Mouse (Mus musculus) CD8-positive naive resting alpha-beta T cell, adult 2 months (primary cell): ENCODE results near the gene Rpl12.

Experiments
- DNase-seq, 2 experiments: peaks; one replicate each; pipeline ENCODE4 v3.0.0; 2022; ENCODE audit warnings: low read depth in 2 of 2, low spot score in 2 of 2

Gene Rpl12

DNA sequence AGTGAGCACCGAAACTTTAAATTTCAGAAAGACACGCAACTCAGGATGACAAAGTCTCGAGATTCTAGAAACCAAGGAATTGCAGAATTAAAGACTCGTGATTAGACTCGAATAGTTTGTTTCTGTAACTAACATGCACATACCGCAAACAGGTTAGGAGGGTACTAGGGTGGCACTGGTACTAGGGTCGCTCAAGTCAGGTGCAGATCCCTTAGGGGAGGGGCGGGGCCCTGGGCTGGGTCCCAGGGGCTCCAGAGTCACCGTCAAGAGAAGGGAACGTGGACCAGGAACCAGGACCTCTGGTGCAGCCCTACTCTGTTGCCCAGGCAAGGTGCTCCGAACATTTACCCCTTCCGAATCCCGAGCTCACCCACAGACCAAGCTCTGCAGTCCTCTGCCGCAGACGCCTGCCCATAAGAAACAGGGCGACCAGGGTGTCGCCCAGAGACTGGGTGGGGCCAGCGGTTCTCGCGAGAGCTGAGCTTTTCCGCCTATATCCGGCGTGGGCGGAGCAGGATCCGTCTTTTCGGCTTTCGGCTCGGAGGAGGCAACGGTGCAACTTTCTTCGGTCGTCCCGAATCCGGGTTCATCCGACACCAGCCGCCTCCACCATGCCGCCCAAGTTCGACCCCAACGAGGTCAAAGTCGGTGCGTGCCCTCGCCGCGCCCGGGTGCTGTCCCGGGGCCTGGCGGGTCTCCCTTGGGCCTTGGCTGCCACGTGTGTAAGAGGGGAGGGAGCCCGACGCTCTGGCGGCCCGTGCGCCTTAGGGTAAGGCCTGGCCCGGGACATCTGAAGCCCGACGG, at the start of gene Rpl12, which contains the start of gene Lrsam1:
Rpl12 (plus strand) TSS at position 368 of the 804 bp plus-strand sequence.
Lrsam1 (minus strand) TSS at position 423 of the 804 bp plus-strand sequence.
- DNase-seq: peak; percentile 93 to 96

DNA sequence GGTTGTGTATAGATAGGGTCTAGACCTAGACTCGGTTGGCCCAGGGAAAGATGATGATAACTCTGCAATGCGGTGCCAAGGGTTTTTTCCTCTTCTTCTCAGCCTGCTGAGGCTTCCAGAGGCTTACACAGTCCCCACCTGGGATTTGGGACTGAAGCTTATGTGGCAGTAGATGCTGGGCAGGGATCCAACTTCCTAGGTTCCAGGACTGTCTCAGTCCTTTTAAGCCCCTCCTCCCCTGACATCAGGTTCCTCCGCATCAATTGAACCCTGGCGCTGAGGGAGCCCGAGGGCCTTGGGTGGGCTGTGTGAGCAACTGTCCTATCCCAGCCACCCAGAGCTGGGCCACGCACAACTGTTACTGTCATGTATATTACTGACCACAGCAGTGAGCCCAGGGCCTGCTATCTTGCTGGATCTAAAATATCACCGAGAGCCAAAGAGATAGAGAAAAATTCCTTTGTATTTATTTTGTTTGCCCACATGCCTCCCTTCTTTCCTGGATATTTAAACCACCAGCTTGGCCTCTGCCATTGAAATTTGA, 49.6 kb upstream of the Rpl12 start:
- DNase-seq: no peak

DNA sequence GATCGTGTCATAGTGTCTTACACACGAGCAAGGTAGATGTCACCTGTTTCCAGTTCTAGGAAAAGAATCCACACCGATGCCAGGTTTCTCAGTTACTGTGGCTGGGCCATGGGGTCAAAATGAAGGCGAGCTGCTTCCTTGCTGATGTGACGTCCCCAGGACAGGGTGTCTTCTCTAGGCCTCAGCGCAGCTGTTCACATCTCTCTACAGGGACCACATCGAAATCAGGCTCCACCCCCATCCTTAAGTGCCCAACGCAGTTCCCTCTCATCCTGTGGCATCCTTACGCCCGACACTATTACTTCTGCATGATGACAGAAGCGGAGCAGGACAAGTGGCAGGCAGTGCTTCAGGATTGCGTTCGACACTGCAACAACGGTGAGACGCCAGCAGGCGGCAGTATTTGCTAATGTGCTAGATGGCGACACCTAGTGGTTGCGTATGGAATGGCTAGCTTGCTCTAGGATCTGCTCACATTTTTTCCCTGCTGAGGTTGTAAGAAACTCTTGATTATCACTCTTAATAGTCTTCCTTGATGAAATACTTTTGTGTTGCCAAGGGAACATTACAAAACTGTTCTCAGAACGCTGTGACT, 49.1 kb upstream of the Rpl12 start:
- DNase-seq: peak; percentile 81 to 83

DNA sequence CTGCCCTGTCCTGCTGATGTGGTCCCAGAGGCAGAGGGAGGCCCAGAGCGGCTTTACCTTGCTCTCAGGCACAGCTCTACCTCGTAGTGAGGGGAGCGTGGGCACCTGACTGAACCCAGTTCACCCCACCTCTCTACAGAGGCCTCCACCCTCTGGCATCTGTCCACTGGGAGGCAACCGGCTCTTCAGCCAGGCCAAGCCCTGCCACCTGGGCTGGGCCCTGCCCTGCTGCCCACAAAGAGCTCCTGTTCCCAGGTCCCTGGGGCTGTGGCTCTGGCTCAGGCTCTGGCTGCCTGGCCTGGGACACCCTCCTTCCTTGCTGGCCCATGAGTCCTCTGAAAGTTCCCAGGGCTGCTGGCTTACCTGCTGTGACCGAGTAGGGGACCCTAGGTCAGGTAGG, 47.0 kb upstream of the Rpl12 start:
- no peak for DNase-seq

- DNase-seq: no peak
These were observed 46.5 kb upstream of the Rpl12 start for GRCm38 (mm10) chr2:32914896-32915295.

DNA sequence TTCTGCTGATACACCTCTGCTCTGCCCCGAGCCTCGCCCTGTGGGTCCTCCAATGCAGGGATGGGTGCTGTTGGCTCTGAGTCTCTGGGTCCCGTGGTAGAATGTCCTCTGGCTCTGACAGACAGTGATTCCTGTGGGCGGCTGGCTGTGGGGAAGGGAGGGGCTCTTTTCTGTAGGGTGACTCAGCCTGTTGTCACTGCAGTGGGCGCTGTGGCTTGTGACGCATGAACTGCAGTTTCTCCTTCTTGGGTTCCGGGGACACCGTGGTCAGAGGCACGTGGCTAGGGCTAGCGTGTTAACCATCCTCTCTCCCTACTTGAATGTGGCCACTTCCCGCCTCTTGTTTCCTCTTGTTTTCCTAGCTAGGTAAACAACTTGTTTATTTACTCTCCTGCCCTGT, 43.8 kb upstream of the Rpl12 start:
- DNase-seq: peak; percentile 66 to 77

- no peak for DNase-seq
These were observed 43.0 kb upstream of the Rpl12 start for GRCm38 (mm10) chr2:32918391-32918790.

DNA sequence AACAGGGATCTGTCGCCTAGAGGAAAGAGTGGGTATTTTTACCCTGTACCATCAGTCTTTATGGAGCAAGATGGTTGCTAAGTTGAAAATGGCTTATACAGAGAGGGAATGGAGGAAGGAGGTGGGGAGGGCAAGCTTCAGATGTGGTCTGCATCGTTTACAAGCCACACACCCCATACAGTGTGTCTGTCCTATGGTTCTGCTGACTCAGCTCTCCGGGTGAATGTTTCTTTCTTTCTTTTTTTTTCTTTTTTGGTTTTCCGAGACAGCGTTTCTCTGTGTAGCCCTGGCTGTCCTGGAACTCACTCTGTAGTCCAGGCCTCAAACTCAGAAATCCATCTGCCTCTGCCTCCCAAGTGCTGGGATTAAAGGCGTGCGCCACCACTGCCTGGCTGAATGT, 40.1 kb upstream of the Rpl12 start:
- no peak for DNase-seq

DNA sequence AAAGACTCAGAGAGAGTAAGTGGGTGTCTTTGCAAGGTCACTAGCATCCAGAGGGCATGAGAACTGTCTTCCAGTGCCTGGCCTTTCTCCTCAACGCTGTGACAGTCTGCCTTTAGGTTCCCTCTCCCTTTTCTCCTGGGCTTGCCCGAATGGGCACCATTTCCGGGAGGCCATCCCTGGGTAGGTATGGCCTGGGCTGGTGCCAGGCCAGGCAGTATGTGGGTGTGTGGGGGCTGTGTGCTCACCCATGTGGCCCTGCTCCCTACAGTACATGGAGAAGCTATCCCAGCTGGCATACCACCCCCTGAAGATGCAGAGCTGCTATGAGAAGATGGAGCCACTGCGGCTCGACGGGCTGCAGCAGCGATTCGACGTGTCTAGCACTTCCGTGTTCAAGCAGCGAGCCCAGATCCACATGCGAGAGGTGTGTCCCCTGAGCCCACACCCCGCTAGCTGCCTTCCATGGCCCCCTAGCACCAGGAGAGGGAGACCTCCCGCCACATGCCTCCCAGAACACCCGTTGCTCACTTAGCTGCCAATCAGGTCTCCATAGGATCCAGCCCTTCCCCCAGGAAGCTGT, 39.5 kb upstream of the Rpl12 start:
- no peak for DNase-seq

- DNase-seq: no peak
These were observed 38.8 kb upstream of the Rpl12 start for GRCm38 (mm10) chr2:32922564-32922963.

- no peak for DNase-seq
These were observed 37.7 kb upstream of the Rpl12 start for GRCm38 (mm10) chr2:32923551-32924250.

DNA sequence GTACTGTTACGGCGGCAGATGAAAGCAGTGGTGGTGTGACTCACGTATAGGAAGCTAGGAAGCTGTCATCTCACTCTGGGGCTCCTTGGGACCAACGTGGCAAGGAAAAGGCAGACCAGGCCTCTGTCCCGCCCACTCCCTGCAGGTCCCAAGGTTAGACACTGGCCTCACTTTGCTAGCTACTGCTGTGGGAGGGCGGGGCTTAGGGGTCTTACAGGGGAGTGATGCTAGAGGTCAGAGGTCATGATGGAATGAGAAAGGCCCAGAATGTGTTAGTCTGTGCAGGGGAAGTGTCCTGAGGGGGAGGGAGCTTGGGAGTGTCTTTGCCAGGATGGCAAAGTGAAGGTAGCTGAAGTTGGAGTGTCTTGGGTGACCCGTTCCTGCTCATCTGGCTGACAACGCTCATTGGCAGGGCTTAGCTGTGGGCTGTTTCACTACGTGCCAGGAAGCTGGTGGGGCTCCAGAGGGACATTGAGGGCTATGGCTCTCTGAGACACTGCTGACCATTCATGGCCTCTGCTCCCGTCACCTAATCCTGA, 37.0 kb upstream of the Rpl12 start:
- no peak for DNase-seq

- DNase-seq: no peak
These were observed 34.9 kb upstream of the Rpl12 start for GRCm38 (mm10) chr2:32926330-32927075.

- no peak for DNase-seq
These were observed 33.6 kb upstream of the Rpl12 start for GRCm38 (mm10) chr2:32927624-32928234.

- peak; percentile 16 to 32 for DNase-seq
These were observed 33.0 kb upstream of the Rpl12 start for GRCm38 (mm10) chr2:32928235-32928946.

DNA sequence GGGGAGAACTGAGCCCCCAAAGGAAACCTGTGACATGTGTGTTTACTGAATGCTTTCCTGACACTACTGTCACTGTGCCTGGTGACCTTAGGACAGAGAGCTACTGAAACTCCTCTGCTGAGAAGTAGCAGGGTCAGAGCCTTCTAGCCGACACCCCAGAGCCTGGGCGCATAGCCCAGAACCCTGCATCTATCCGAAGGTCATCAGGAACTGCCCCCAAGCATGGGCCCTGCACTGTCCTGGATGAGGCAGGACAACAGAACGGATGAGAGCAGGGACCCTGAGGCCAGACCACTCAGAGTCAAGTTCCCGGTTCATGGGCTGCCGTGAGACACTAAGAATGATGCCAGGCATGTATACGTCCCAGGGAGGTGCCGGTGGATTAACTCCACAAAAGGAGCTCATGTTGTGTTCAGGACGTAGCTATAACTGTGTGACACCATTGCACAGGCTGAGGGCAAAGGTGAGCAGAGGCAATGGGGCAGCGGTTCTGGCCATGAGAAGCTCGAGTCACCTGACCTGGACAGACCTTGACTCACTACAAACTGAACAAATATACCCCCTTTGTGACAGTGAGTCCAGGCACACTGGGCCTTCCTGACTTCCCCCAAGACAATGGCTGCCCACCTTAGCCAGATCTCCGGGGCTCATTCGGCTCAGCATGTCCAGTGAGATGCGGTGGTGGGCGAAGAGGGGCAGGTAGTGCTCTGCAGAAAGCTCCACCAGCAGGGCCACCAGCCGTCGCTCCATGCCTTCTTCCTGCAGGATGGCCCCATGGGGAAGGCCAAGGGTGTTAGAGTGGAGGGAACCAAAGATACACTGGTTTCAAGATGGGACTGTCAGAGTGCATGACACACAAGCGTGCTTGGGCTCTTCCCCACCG, 32.2 kb upstream of the Rpl12 start:
- DNase-seq: no peak

DNA sequence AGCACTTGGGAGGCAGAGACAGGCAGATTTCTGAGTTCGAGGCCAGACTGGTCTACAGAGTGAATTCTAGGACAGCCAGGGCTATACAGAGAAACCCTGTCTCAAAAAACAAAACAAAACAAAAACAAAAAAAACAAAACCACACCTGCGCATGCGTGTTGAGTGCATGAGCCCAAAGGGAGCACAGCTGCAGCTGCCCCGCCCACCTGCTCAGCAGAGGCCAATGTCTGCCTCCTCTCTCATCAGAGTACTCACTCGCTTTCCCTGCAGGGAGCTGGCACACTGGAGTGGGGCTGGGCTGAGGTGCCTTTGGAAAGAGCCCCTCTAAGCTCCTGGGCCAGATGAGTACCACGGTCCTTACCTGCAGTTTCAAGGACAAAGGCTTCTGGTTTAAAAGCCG, 29.6 kb upstream of the Rpl12 start:
- no peak for DNase-seq

GRCm38 (mm10) chr2:32938741-32939140, 22.6 kb upstream of the Rpl12 start:
- no peak for DNase-seq
